ENCODE assay signal across 8 mouse cellular contexts in the genomic region with DNA sequence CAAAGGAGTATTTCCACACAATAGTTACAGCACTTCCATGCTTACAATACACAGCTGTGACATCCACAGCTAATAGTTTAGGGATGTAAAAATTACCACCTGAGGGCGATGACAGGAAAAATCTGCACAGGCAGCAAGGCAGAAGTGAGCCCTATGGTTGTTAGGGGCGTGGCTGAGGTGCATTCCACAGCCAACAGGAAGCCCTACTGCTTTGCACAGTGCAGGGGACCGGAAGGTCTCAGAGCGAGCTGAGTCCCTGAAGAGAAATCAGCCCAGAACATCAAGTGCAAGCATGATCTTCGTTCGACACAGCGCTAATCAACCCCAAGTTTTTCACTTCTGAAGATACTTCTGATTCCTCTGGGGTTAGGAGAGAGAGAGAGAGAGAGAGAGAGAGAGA. TPM values are rescaled to one million over a fixed set of nuclear protein-coding genes. Genes with fewer than 3 reads are reported as not detected.
DNase-seq lines count a peak whose midpoint lies in the region.

No protein-coding gene starts in this region.

- DNase-seq in A20 (ENCODE audit: low read depth, low spot score) (peak; percentile 53), R1 (ENCODE audit: low read depth, low spot score) (peak; percentile 89)
- DNase-seq in hindlimb bud, embryonic 11.5 days (ENCODE audit: extremely low spot score, low read depth, low spot score): peak; percentile 1
- peak; percentile 78 for DNase-seq in naive thymus-derived CD4-positive, alpha-beta T cell, adult 2 months (ENCODE audit: low read depth)
- no peak for DNase-seq in gastrocnemius, postnatal 36 days
- no peak for DNase-seq in cerebellum, adult 18-20 months
- no peak for DNase-seq in cerebellum, adult 8-10 months
- DNase-seq in adrenal gland, postnatal 10 days: no peak

- intact Hi-C loops in gastrocnemius, postnatal 36 days (cut with DNase I): no loop called here

RNA-seq across cellular contexts. Expression of a gene that starts 34.4 kb away (rescaled TPM):
- total RNA-seq in gastrocnemius, postnatal 36 days (2021): 10 to 100 TPM; 20.5 to 20.6 TPM
- total RNA-seq in adrenal gland, postnatal 10 days (2021): 10 to 100 TPM; 39.2 to 45.9 TPM

Comparison
In these comparisons a context has a peak if more than half of its experiments do, and no peak if none do; other contexts are left out.
1. DNase-seq: peak in A20 (single experiment), R1 (single experiment), hindlimb bud, embryonic 11.5 days (single experiment) and naive thymus-derived CD4-positive, alpha-beta T cell, adult 2 months (single experiment); none in gastrocnemius, postnatal 36 days (0 of 2), cerebellum, adult 18-20 months (0 of 2), cerebellum, adult 8-10 months (single experiment) and adrenal gland, postnatal 10 days (single experiment).